Mouse (Mus musculus): ENCODE data around the gene Leng1. TPM values are rescaled to one million over a fixed set of nuclear protein-coding genes. Genes with fewer than 3 reads are reported as not detected.
"Not testable (repeated sequence)": the region's sequence is repeated elsewhere in the genome, so short reads cannot be mapped to it uniquely, and the experiment has no call there.

Leng1 gene
- polyA plus RNA-seq (2015; fragmentation: Nextera tagmentation; extraction: Ambion mirVana): 20.7 and 22.9 TPM in 2 replicates

GRCm38 (mm10) chr7:3665215-3666114, at the start of gene Leng1:
Gene Leng1, minus strand, starts transcription at chr7:3665840.
- DNase-seq (ENCODE audit: low spot score): peak; percentile 95

- DNase-seq (ENCODE audit: low spot score): no peak
Observed at GRCm38 (mm10) chr7:3715249-3715648, 49.6 kb upstream of the Leng1 start.

- no peak for DNase-seq (ENCODE audit: low spot score)
Observed at GRCm38 (mm10) chr7:3712264-3712942, 46.8 kb upstream of the Leng1 start.

- no peak for DNase-seq (ENCODE audit: low spot score)
Observed at GRCm38 (mm10) chr7:3709000-3709399, 43.4 kb upstream of the Leng1 start.

- DNase-seq (ENCODE audit: low spot score): not testable (repeated sequence)
Observed at GRCm38 (mm10) chr7:3708447-3708980, 42.9 kb upstream of the Leng1 start.

- DNase-seq (ENCODE audit: low spot score): no peak
Observed at GRCm38 (mm10) chr7:3707568-3708413, 42.2 kb upstream of the Leng1 start.

GRCm38 (mm10) chr7:3707027-3707426, 41.4 kb upstream of the Leng1 start:
- DNase-seq (ENCODE audit: low spot score): no peak

GRCm38 (mm10) chr7:3706343-3706934, 40.8 kb upstream of the Leng1 start:
- no peak for DNase-seq (ENCODE audit: low spot score)

- DNase-seq (ENCODE audit: low spot score): no peak
Observed at GRCm38 (mm10) chr7:3705911-3706310, 40.3 kb upstream of the Leng1 start.

GRCm38 (mm10) chr7:3705461-3705860, 39.8 kb upstream of the Leng1 start:
- peak; percentile 9 for DNase-seq (ENCODE audit: low spot score)

GRCm38 (mm10) chr7:3704475-3704874, 38.8 kb upstream of the Leng1 start:
- DNase-seq (ENCODE audit: low spot score): no peak

GRCm38 (mm10) chr7:3703879-3704441, 38.3 kb upstream of the Leng1 start, which contains the start of gene Rps9:
Gene Rps9, plus strand, starts transcription at chr7:3703993.
- DNase-seq (ENCODE audit: low spot score): peak; percentile 97

- no peak for DNase-seq (ENCODE audit: low spot score)
Observed at GRCm38 (mm10) chr7:3703148-3703878, 37.7 kb upstream of the Leng1 start.

- no peak for DNase-seq (ENCODE audit: low spot score)
Observed at GRCm38 (mm10) chr7:3698471-3698870, 32.8 kb upstream of the Leng1 start.

- not testable (repeated sequence) for DNase-seq (ENCODE audit: low spot score)
Observed at GRCm38 (mm10) chr7:3694949-3695305, 29.3 kb upstream of the Leng1 start.

GRCm38 (mm10) chr7:3694076-3694948, 28.7 kb upstream of the Leng1 start:
- peak; percentile 72 for DNase-seq (ENCODE audit: low spot score)

- no peak for DNase-seq (ENCODE audit: low spot score)
Observed at GRCm38 (mm10) chr7:3693809-3694075, 28.1 kb upstream of the Leng1 start.

- peak; percentile 99 for DNase-seq (ENCODE audit: low spot score)
Observed at GRCm38 (mm10) chr7:3692987-3693808, 27.6 kb upstream of the Leng1 start, which contains the start of gene Mboat7. Gene Mboat7, minus strand, starts transcription at chr7:3693523.

Measured in thymus, postnatal 0 days (tissue).